Mouse (Mus musculus): ENCODE data around the gene Prorsd1. TPM values are rescaled to one million over a fixed set of nuclear protein-coding genes. Genes with fewer than 3 reads are reported as not detected.

Gene Prorsd1
- total RNA-seq, 2 experiments from 2014 or later, result 21.1 to 34.5 TPM

- ATAC-seq (replicated peaks; ENCODE audit: poor library complexity, severe bottlenecking), result no peak
These were observed 9.8 kb downstream of the Prorsd1 start for GRCm38 (mm10) chr11:29504899-29505625.

GRCm38 (mm10) chr11:29503948-29504893 is 10.6 kb downstream of the Prorsd1 start:
- no peak for ATAC-seq (replicated peaks; ENCODE audit: poor library complexity, severe bottlenecking)

- ATAC-seq (replicated peaks; ENCODE audit: poor library complexity, severe bottlenecking), result peak; percentile 99
These were observed 17.9 kb downstream of the Prorsd1 start for GRCm38 (mm10) chr11:29496962-29497361.

- ATAC-seq (replicated peaks; ENCODE audit: poor library complexity, severe bottlenecking), result no peak
These were observed 21.7 kb downstream of the Prorsd1 start for GRCm38 (mm10) chr11:29493135-29493534.

GRCm38 (mm10) chr11:29474676-29475075 is 40.2 kb downstream of the Prorsd1 start:
- no peak for ATAC-seq (replicated peaks; ENCODE audit: poor library complexity, severe bottlenecking)

Other genes with a start within 250 kb of the Prorsd1 start
- gene Ccdc88a, start 141.4 kb downstream of the Prorsd1 start, total RNA-seq (2014; fragmentation: Nextera tagmentation), result 23.6 and 25.7 TPM in 2 replicates
- 32.3 and 35.8 TPM in 2 replicates for gene Ccdc88a, start 141.4 kb downstream of the Prorsd1 start, total RNA-seq (2017)
- 26.6 and 36.1 TPM in 2 replicates for gene Mtif2, start 11.4 kb upstream of the Prorsd1 start, total RNA-seq (2014; fragmentation: Nextera tagmentation)
- 59.9 and 69.5 TPM in 2 replicates for gene Mtif2, start 11.4 kb upstream of the Prorsd1 start, total RNA-seq (2017)
- 1.2 TPM in 1 of 2 replicates, not detected in the other for gene Clhc1, start 32.9 kb upstream of the Prorsd1 start, total RNA-seq (2014; fragmentation: Nextera tagmentation)
- gene Clhc1, start 32.9 kb upstream of the Prorsd1 start, total RNA-seq (2017), result 0.47 TPM in 1 of 2 replicates, not detected in the other
- gene Rps27a, start 33.1 kb upstream of the Prorsd1 start, total RNA-seq (2014; fragmentation: Nextera tagmentation), result 4,428 and 5,155 TPM in 2 replicates
- gene Rps27a, start 33.1 kb upstream of the Prorsd1 start, total RNA-seq (2017), result 1,402 and 1,539 TPM in 2 replicates
- gene Rtn4, start 177.9 kb upstream of the Prorsd1 start, total RNA-seq (2014; fragmentation: Nextera tagmentation), result 61.8 and 68.1 TPM in 2 replicates
- gene Rtn4, start 177.9 kb upstream of the Prorsd1 start, total RNA-seq (2017), result 60.3 and 62.0 TPM in 2 replicates

Data from granulocyte monocyte progenitor cell, adult 5-6 weeks (primary cell).